Mouse (Mus musculus): ENCODE measurements around the gene Tceal5. TPM values are rescaled to one million over a fixed set of nuclear protein-coding genes. Genes with fewer than 3 reads are reported as not detected.

The Tceal5 gene
- polyA plus RNA-seq (2012; rRNA removed), result 29.0 and 35.8 TPM in 2 replicates

GRCm38 (mm10) chrX:136203664-136204066 is at the start of gene Tceal5:
Gene Tceal5, minus strand, starts transcription at chrX:136203876.

GRCm38 (mm10) chrX:136244574-136245229 is 41.0 kb upstream of the Tceal5 start, which contains the start of gene Tceal9:
Gene Tceal9, plus strand, starts transcription at chrX:136245079.

GRCm38 (mm10) chrX:136214729-136215677 is 11.3 kb upstream of the Tceal5 start, which contains the start of the genes Tceal7 and Bex1:
Gene Tceal7, plus strand, starts transcription at chrX:136214779.
Gene Bex1, minus strand, starts transcription at chrX:136215513.

GRCm38 (mm10) chrX:136172118-136172551 is 31.5 kb downstream of the Tceal5 start, which contains the start of gene Tceal8:
Gene Tceal8, minus strand, starts transcription at chrX:136172342.

Other genes with a start within 250 kb of the Tceal5 start
- gene Arxes2, start 210.1 kb downstream of the Tceal5 start, polyA plus RNA-seq (2012; rRNA removed), result 11.0 and 11.1 TPM in 2 replicates
- gene Arxes1, start 170.5 kb downstream of the Tceal5 start, polyA plus RNA-seq (2012; rRNA removed), result 2.9 and 3.1 TPM in 2 replicates
- gene Bex2, start 135.6 kb downstream of the Tceal5 start, polyA plus RNA-seq (2012; rRNA removed), result 62.0 and 65.3 TPM in 2 replicates
- gene Nxf3, start 118.6 kb downstream of the Tceal5 start, polyA plus RNA-seq (2012; rRNA removed), result 0.29 and 0.37 TPM in 2 replicates
- 75.6 and 83.5 TPM in 2 replicates for gene Bex4, start 64.9 kb downstream of the Tceal5 start, polyA plus RNA-seq (2012; rRNA removed)
- gene Tceal8, start 31.5 kb downstream of the Tceal5 start, polyA plus RNA-seq (2012; rRNA removed), result 84.2 and 93.2 TPM in 2 replicates
- 0.09 and 0.30 TPM in 2 replicates for gene Tceal7, start 10.9 kb upstream of the Tceal5 start, polyA plus RNA-seq (2012; rRNA removed)
- gene Bex1, start 11.6 kb upstream of the Tceal5 start, polyA plus RNA-seq (2012; rRNA removed), result 153 and 182 TPM in 2 replicates
- gene Tceal9, start 41.2 kb upstream of the Tceal5 start, polyA plus RNA-seq (2012; rRNA removed), result 161 and 162 TPM in 2 replicates
- 204 and 221 TPM in 2 replicates for gene Bex3, start 66.4 kb upstream of the Tceal5 start, polyA plus RNA-seq (2012; rRNA removed)

Data from liver, embryonic 18 days (tissue).